Mouse (Mus musculus): Measurements from ENCODE around the gene Olfr1037.
"Not testable (repeated sequence)": the region's sequence is repeated elsewhere in the genome, so short reads cannot be mapped to it uniquely, and the experiment has no call there.

Gene Olfr1037

GRCm38 (mm10) chr2:86087285-86087684 lies at the start of gene Olfr1037:
Olfr1037 (minus strand) TSS chr2:86087385.
- DNase-seq (ENCODE audit: low spot score in 2 of 2) = no peak

GRCm38 (mm10) chr2:86135828-86136227 lies 48.6 kb upstream of the Olfr1037 start, which contains the start of gene Olfr1039:
Olfr1039 (minus strand) TSS chr2:86135928.
- DNase-seq (ENCODE audit: low spot score in 2 of 2) = no peak

- DNase-seq (ENCODE audit: low spot score in 2 of 2) = not testable (repeated sequence)
Measured at GRCm38 (mm10) chr2:86080478-86080877, 6.7 kb downstream of the Olfr1037 start.

DNA sequence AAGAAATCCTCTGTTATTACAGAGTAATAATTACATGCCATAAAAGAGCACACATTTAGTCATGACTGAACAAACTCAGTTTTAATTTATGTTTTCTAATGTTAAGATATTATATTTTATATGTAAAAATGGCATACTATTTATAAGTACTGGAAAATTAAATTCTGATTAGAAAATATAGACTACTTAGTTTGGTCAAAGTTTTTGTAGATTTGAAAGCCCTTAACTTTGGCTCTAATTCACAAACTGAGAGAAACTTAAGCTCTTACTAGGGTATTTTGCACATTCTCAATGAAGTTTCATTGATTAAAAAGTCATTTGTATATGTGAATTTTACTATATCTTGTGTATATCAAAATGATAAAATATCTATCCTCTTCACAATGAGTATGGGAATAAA lies 13.5 kb downstream of the Olfr1037 start, which contains the start of gene Olfr1036:
Gene Olfr1036 (plus strand): TSS at position 301 of the 400 bp plus-strand sequence.
- DNase-seq (ENCODE audit: low spot score in 2 of 2) = not testable (repeated sequence)

- no peak for DNase-seq (ENCODE audit: low spot score in 2 of 2)
Measured at GRCm38 (mm10) chr2:86070189-86070588, 17.0 kb downstream of the Olfr1037 start.

DNA sequence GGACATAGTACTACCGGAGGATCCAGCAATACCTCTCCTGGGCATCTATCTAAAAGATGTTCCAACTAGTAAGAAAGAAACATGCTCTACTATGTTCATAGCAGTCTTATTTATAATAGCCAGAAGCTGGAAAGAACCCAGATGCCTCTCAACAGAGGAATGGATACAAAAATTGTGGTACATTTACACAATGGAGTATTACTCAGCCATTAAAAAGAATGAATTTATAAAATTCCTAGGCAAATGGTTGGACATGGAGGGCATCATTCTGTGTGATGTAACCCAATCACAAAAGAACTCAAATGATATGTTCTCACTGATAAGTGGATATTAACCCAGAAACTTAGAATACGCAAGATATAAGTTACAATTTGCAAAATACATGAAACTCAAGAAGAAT lies 23.4 kb downstream of the Olfr1037 start:
- not testable (repeated sequence) for DNase-seq (ENCODE audit: low spot score in 2 of 2)

- DNase-seq (ENCODE audit: low spot score in 2 of 2) = not testable (repeated sequence)
Measured at GRCm38 (mm10) chr2:86050777-86051176, 36.4 kb downstream of the Olfr1037 start.

- DNase-seq (ENCODE audit: low spot score in 2 of 2) = no peak
Measured at GRCm38 (mm10) chr2:86045561-86045960, 41.6 kb downstream of the Olfr1037 start, which contains the start of gene Olfr1034. Olfr1034 (plus strand) TSS chr2:86045861.

Data from urinary bladder, adult 18-20 months (tissue).